Mouse (Mus musculus) liver, postnatal 0 days (tissue): ENCODE results near the gene Get4. TPM values are rescaled to one million over a fixed set of nuclear protein-coding genes. Genes with fewer than 3 reads are reported as not detected.

Source experiments
- ATAC-seq: fragments of 200-750 bp; cut with Nextera tagmentation; 2 replicates; pipeline ENCODE4 v1.8.0; 2017; ENCODE audit warnings: mild to moderate bottlenecking, moderate library complexity
- DNase-seq: peaks from one replicate; pipeline ENCODE4 v3.0.0-alpha.2; 2016
- H3K27ac ChIP-seq: fragments of 300-500 bp; sonication (generic); 2 replicates; pipeline ENCODE4 v1.5.1; 2014; ENCODE audit warnings: antibody characterized with exemption, moderate library complexity, mild to moderate bottlenecking, low read depth
- H3K27me3 ChIP-seq: fragments of 300-500 bp; sonication (generic); 2 replicates; pipeline ENCODE4 v1.6.1; 2014; ENCODE audit warnings: low read length, control low read depth, mixed read lengths; ENCODE audit not compliant: insufficient read depth
- H3K36me3 ChIP-seq: fragments of 300-500 bp; sonication (generic); replicated peaks from 2 replicates; pipeline ENCODE4 v1.6.1; 2014; ENCODE audit warnings: mild to moderate bottlenecking, control low read depth, low read length, moderate library complexity, mixed read lengths; ENCODE audit not compliant: insufficient read depth
- H3K4me1 ChIP-seq: fragments of 300-500 bp; sonication (generic); 2 replicates; pipeline ENCODE4 v1.6.1; 2014; ENCODE audit warnings: antibody characterized with exemption, mild to moderate bottlenecking, control low read depth; ENCODE audit not compliant: insufficient read depth
- H3K4me2 ChIP-seq: fragments of 300-500 bp; sonication (generic); 2 replicates; pipeline ENCODE4 v1.6.1; 2014; ENCODE audit warnings: low read depth, mild to moderate bottlenecking, low read length, moderate library complexity, mixed read lengths
- H3K4me3 ChIP-seq: fragments of 300-500 bp; sonication (generic); 2 replicates; pipeline ENCODE4 v1.5.1; 2014; ENCODE audit warnings: low read depth, low read length
- H3K9ac ChIP-seq: fragments of 300-500 bp; sonication (generic); replicated peaks from 2 replicates; pipeline ENCODE4 v1.6.1; 2014; ENCODE audit warnings: mild to moderate bottlenecking, moderate library complexity
- H3K9me3 ChIP-seq: fragments of 300-500 bp; sonication (generic); 2 replicates; pipeline ENCODE4 v1.6.1; 2016; ENCODE audit warnings: mild to moderate bottlenecking, control low read depth, low read length, mixed read lengths
- CTCF ChIP-seq: sonication (generic); IDR thresholded peaks from 2 replicates; pipeline ENCODE4 v1.5.1; 2016; ENCODE audit warnings: antibody characterized with exemption, low read depth
- EP300 ChIP-seq: IDR thresholded peaks from 2 replicates; pipeline ENCODE4 v1.6.1; 2016; ENCODE audit warnings: antibody characterized with exemption, low read depth, mild to moderate bottlenecking
- WGBS: fragments of 180-500 bp; shearing (Covaris S2); extraction: QIAGEN DNeasy Blood & Tissue Kit; methylation state at CpG from one replicate; pipeline ENCODE4 v1.1.7; 2014; ENCODE audit not compliant: insufficient replicate concordance; 5-methylcytosine and 5-hydroxymethylcytosine counted together
- polyA plus RNA-seq: library from polyadenylated mRNA; unstranded; fragments of >200 nt; fragmentation: Nextera tagmentation; extraction: Ambion mirVana; gene quantifications from 2 replicates; pipeline ENCODE4 v1.2.1, GENCODE M21; 2015

The Get4 gene
- polyA plus RNA-seq, 1 experiment from 2014 or later: 97.5 TPM

- 61% methylated on average over 6 of the region's 6 CpGs for WGBS
- Histone ChIP-seq H3K4me3 (no peak overlapping the region), H3K4me2 (no peak overlapping the region), H3K4me1 (peaks cover 6% of the 10 kb centered on the region; the same call in 1 of the 2 replicates), H3K27me3 (no peaks in the 10 kb centered on the region), H3K27ac (no peak overlapping the region), H3K9ac (no peak overlapping the region), H3K9me3 (no peaks in the 10 kb centered on the region), H3K36me3 (no peaks in the 10 kb centered on the region)
- DNase-seq (peak; percentile 62), ATAC-seq (peak; percentile 88)
- no peak for TF ChIP-seq CTCF
- no peak for TF ChIP-seq EP300
These were observed 65.0 kb downstream of the Get4 start for GRCm38 (mm10) chr5:139316982-139317675.

- H3K27me3 ChIP-seq: no peaks in the 10 kb centered on the region
- H3K36me3 ChIP-seq: no peaks in the 10 kb centered on the region
- peaks cover 6% of the 10 kb centered on the region; the same call in 1 of the 2 replicates for H3K4me1 ChIP-seq
- TF ChIP-seq EP300: no peak
- TF ChIP-seq CTCF: no peak
- H3K4me2 ChIP-seq: no peak overlapping the region
- no peak overlapping the region for H3K27ac ChIP-seq
- 67% methylated on average over 21 of the region's 21 CpGs for WGBS
- H3K4me3 ChIP-seq: no peak overlapping the region
- ATAC-seq: no peak; the same call in 1 of the 2 replicates
- H3K9ac ChIP-seq: no peak overlapping the region
- H3K9me3 ChIP-seq: no peaks in the 10 kb centered on the region
- DNase-seq: no peak
These were observed 65.8 kb downstream of the Get4 start for GRCm38 (mm10) chr5:139317751-139318504.

Other genes with a start within 250 kb of the Get4 start
- 0.43 and 0.62 TPM in 2 replicates for gene Prkar1b, start 102.3 kb upstream of the Get4 start, polyA plus RNA-seq
- gene Dnaaf5, start 102.1 kb upstream of the Get4 start, polyA plus RNA-seq: 1.3 and 1.4 TPM in 2 replicates
- gene Sun1, start 51.7 kb upstream of the Get4 start, polyA plus RNA-seq: 7.9 and 8.6 TPM in 2 replicates
- 3.7 and 4.3 TPM in 2 replicates for gene Adap1, start 73.3 kb downstream of the Get4 start, polyA plus RNA-seq
- 34.4 and 37.1 TPM in 2 replicates for gene Cox19, start 99.1 kb downstream of the Get4 start, polyA plus RNA-seq
- not detected in 2 replicates for gene Cyp2w1, start 100.3 kb downstream of the Get4 start, polyA plus RNA-seq
- gene Gpr146, start 125.4 kb downstream of the Get4 start, polyA plus RNA-seq: 14.5 and 14.7 TPM in 2 replicates
- gene C130050O18Rik, start 153.0 kb downstream of the Get4 start, polyA plus RNA-seq: 1.9 and 2.0 TPM in 2 replicates
- gene Gper1, start 170.8 kb downstream of the Get4 start, polyA plus RNA-seq: 0.09 and 0.11 TPM in 2 replicates
- 7.5 and 9.5 TPM in 2 replicates for gene 3110082I17Rik, start 208.2 kb downstream of the Get4 start, polyA plus RNA-seq
- 1.8 TPM in 2 replicates for gene Zfand2a, start 232.2 kb downstream of the Get4 start, polyA plus RNA-seq